Mouse (Mus musculus) gastrocnemius, adult 18-20 months (tissue): ENCODE data around the gene Dlg2. TPM values are rescaled to one million over a fixed set of nuclear protein-coding genes. Genes with fewer than 3 reads are reported as not detected.

Source experiments
- DNase-seq: peaks from one replicate; pipeline ENCODE4 v3.0.0; 2021; ENCODE audit warnings: low spot score
- total RNA-seq, 2 experiments: library from RNA; stranded (reverse); gene quantifications; 2 replicates each; pipeline ENCODE4 v1.2.3; 2021

Dlg2 gene
- total RNA-seq, 2 experiments from 2014 or later: 0.50 to 1.5 TPM

DNA sequence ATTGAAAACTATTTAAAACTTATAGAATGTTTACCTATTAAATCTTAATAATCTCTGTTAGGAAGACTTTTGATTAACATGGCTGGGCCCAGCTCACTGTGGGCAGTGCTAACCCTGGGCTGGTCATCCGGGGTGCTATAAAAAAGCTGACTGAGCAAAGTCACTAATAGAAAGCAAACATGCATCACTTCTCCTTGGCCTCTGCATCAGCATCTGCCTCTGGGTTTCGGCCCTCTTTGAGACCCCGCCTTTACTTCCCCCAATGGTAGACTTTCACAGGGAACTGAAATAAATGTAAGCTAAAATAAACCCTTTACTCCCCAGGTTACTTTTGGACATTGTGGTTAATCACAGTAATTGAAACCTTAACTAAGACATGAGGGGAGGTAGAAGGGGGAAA, 1264.3 kb downstream of the Dlg2 start:
- no peak for DNase-seq

GRCm38 (mm10) chr7:91753151-91753861, 1276.8 kb downstream of the Dlg2 start:
- DNase-seq: no peak

- no peak for DNase-seq
These were observed 1291.2 kb downstream of the Dlg2 start for GRCm38 (mm10) chr7:91767648-91768047.

DNA sequence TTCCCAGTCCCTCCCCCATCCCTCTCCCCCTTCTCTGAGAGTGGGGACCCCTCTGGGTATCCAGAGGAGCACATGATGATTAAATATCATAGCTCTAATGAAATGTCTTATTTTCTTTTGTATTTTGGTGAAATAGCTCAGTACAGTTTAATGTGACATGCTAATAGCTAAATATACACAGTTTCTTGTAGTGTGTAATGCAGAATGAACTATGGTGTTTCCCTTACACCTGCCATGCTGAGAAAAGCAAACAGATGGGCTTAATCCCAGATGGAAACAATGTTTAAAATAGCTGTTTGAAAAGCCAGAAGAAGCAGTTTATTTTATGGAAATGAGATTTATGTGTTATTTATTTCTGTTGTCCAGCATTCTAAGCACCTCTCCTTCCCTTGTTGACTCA, 1302.2 kb downstream of the Dlg2 start:
- no peak for DNase-seq

DNA sequence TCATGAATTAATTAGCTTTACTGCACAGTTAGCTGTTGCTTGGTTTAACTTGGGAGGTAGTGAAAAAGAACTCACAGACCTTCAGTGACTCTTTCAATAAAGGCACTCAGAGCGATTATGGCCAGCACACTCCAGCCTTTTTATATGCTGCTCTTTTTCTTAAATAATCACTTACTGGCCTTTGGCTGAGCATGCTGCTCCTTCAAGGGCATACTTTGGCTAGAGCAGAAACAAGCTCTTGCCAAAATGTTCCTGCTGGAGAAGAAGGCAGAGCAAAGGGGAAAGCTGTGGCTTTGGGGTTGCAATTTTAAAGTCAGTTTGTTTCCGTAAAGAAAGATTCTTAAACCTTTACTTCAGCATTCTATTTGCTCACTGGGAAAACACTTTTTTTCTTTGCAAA, 1308.1 kb downstream of the Dlg2 start:
- DNase-seq: no peak

DNA sequence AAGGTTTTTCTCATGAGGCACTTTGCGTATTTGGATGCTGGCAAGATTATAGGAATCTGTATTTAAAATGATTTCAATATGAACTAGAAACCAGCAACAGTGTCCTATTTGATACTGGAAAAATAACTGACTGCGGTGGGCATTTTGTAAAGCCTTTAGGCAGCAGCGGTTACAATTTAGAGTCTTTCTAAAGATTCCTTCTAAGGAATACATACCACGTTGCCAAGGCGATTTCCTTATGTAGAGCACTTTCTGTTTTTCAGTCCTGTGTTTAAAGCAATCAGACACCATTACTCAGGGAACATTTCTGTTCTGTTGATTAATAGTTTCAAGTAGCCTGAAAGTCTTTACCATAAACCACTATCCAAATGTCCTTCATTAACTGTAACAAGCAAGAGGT, 1309.0 kb downstream of the Dlg2 start:
- no peak for DNase-seq

DNA sequence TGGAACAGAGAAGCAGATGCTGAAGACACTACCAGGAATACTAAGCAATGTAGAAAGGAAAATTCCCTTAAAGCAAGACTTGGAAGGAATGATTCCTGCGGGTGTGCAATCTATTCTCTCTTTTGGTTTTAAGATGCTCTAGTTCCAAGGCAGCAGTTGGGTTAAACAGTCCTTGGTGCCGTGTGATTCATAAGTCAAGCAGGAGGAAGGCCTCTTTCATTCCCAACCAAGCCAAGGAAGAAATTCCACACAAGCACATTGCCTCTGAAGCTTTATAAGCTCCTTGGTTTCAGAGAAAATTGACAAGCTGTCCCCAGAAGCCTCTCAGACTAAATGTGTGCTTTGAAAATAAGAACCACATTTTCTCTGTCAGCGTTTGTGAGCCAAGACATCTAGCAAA, 1309.4 kb downstream of the Dlg2 start:
- no peak for DNase-seq

DNA sequence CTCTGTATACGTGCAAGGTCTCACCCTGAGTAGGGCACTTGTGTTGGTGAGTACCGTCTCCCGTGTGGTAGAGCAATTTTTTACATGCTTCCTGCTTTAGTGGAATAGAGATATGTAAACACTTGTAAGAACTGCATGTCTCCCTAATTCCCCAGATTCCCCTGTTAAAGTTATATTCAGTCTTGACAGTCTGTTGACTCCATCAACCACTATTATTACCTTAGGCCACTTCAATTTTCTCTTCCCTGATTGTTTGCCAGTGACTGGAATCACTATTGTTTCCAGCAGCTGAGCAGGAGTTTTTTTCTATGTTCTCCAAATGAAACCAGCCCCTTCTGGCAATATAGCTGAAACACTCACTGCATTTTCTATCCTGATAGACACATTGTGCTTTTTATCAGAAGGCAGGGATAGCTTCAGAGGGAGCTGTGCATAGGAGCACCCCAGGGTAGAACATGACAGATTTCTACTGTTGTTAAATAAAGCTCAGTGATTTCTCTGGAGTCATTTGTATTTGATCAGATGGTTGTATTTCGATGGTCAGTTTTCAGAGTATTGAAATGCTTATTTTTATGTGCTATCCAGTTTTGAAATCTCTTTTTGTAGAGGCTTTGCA, 1314.6 kb downstream of the Dlg2 start:
- DNase-seq: no peak

GRCm38 (mm10) chr7:91806632-91807031, 1330.2 kb downstream of the Dlg2 start:
- DNase-seq: no peak

- DNase-seq: no peak
These were observed 1334.3 kb downstream of the Dlg2 start for GRCm38 (mm10) chr7:91810774-91811173.

DNA sequence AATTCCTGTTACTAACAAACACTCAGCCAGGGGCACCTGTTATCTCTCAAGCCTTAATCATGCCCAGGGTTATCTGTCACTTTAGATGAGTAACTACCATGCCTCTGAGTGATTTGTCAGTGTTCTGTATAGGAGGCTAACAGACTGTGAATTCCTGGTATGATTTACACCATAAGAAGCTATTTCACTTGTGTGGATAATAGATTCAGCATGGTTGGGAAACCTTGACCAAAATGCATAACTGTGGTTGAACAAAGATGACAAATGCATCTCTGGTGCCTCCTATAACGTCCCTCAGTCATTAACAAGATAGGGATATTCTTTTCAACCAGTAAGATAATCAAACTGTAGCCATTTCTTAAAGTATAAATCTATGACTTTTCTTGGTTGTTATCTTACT, 1341.5 kb downstream of the Dlg2 start:
- DNase-seq: no peak

- DNase-seq: no peak
These were observed 1355.7 kb downstream of the Dlg2 start for GRCm38 (mm10) chr7:91832207-91832606.

DNA sequence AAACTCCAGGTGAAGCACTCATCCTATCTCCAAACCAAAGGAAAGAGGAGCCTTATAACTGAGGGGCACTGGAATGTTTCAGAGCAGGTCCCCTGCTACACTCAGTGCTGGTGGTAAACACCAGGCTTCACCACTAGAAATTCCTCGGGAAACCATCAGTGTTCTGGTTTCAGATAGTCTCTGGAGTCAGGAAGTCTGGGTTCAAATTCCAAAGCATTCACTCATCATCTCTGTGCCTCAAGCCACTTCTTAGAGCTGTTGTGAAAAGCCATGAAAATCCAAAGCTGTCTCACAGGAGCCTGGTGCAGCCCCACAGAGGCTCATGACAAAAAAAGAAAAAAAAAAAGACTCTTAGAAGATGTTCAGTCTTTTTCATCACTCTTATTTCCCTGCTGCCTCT, 1369.3 kb downstream of the Dlg2 start:
- DNase-seq: no peak

GRCm38 (mm10) chr7:91849364-91849763, 1372.9 kb downstream of the Dlg2 start:
- no peak for DNase-seq

GRCm38 (mm10) chr7:91853653-91854052, 1377.2 kb downstream of the Dlg2 start:
- DNase-seq: no peak

- no peak for DNase-seq
These were observed 1380.5 kb downstream of the Dlg2 start for GRCm38 (mm10) chr7:91856931-91857330.

DNA sequence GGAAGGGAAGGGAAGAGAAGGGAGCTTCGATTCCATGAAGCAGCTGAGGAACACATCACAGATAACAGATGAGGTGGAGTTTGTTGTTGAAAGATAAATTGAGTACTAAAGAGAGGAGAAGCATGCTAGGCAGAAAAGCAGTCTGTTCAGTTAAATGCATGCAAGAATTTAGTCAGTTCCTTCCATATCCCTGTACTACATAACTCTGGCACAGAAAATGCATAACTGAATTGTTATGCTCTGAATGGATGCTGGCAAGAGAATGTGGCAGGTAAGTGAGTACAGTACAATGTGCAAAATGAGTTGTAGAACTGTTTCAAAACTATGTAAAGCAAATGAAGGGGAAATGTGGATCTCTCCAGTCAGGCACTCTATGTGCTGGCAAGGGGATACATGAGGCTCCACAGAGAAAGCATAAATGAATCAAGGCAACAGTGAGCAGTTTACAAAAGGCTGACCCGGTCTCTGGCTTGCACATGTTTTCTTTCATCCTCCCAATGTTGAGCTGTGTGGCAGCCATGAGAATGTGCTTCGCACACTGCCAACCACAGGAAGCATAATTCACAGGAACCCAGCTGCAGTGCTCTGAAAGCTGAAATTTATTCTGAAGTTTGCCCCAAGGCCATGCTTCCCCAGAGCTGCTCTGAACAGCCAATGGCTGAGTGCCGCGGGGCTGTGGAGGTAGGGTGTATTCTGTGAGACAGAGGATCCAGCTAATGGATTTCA, 1386.5 kb downstream of the Dlg2 start:
- DNase-seq: no peak

- no peak for DNase-seq
These were observed 1392.4 kb downstream of the Dlg2 start for GRCm38 (mm10) chr7:91868919-91869318.

- DNase-seq: no peak
These were observed 1400.4 kb downstream of the Dlg2 start for GRCm38 (mm10) chr7:91876831-91877230.

DNA sequence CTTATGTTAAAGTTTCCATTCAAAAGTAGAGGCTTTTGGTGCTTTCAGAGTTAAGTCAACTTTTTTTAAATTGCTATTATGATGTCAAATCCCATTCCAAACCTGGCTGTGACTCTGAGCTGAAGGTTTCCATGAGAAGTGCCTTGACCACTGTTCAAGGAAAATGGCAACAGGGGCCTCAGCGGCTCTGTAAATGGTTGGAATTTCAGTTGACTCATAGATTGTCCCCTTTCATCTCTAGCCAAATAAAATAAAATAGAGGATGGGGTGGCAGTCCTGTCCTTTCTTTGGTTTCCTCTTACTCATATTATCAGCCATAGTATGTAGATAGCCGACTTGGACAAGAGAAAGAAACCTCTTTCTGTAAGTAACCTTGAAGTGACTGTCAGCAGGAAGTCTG, 1401.3 kb downstream of the Dlg2 start:
- DNase-seq: no peak

- DNase-seq: no peak
These were observed 1409.9 kb downstream of the Dlg2 start for GRCm38 (mm10) chr7:91886336-91886735.

- no peak for DNase-seq
These were observed 1417.5 kb downstream of the Dlg2 start for GRCm38 (mm10) chr7:91893991-91894390.

- no peak for DNase-seq
These were observed 1420.5 kb downstream of the Dlg2 start for GRCm38 (mm10) chr7:91896935-91897334.
